Mouse (Mus musculus) hindbrain, embryonic 14.5 days (tissue): ENCODE measurements around the gene Top3b. TPM values are rescaled to one million over a fixed set of nuclear protein-coding genes. Genes with fewer than 3 reads are reported as not detected.

ENCODE experiments used
- ATAC-seq: fragments of 200-750 bp; cut with Nextera tagmentation; 2 replicates; pipeline ENCODE4 v1.8.0; 2017; ENCODE audit warnings: moderate number of reproducible peaks, mild to moderate bottlenecking, moderate TSS enrichment, moderate library complexity; ENCODE audit not compliant: low FRiP score
- DNase-seq: peaks from one replicate; pipeline ENCODE4 v3.0.0-alpha.2; 2015; ENCODE audit warnings: low spot score
- H3K27ac ChIP-seq: fragments of 300-500 bp; sonication (generic); 2 replicates; pipeline ENCODE4 v1.5.1; 2014; ENCODE audit warnings: mild to moderate bottlenecking, moderate library complexity
- H3K27me3 ChIP-seq: fragments of 300-500 bp; sonication (generic); 2 replicates; pipeline ENCODE4 v1.6.1; 2014; ENCODE audit warnings: mild to moderate bottlenecking, low read length, mixed read lengths; ENCODE audit not compliant: control insufficient read depth, insufficient read depth
- H3K36me3 ChIP-seq: fragments of 300-500 bp; sonication (generic); replicated peaks from 2 replicates; pipeline ENCODE4 v1.6.1; 2014; ENCODE audit not compliant: control insufficient read depth, insufficient read depth
- H3K4me1 ChIP-seq: fragments of 300-500 bp; sonication (generic); replicated peaks from 2 replicates; pipeline ENCODE4 v1.6.1; 2014; ENCODE audit warnings: antibody characterized with exemption, low read length, mixed read lengths; ENCODE audit not compliant: control insufficient read depth, insufficient read depth
- H3K4me2 ChIP-seq: fragments of 300-500 bp; sonication (generic); replicated peaks from 2 replicates; pipeline ENCODE4 v1.6.1; 2014; ENCODE audit warnings: mild to moderate bottlenecking, moderate library complexity
- H3K4me3 ChIP-seq: fragments of 300-500 bp; sonication (generic); replicated peaks from 2 replicates; pipeline ENCODE4 v1.5.1; 2014; ENCODE audit warnings: mild to moderate bottlenecking, low read length
- H3K9ac ChIP-seq: fragments of 300-500 bp; sonication (generic); 2 replicates; pipeline ENCODE4 v1.6.1; 2014
- H3K9me3 ChIP-seq: fragments of 300-500 bp; sonication (generic); 2 replicates; pipeline ENCODE4 v1.6.1; 2016; ENCODE audit warnings: low read length; ENCODE audit not compliant: control insufficient read depth
- WGBS: fragments of 180-500 bp; shearing (Covaris S2); extraction: QIAGEN DNeasy Blood & Tissue Kit; methylation state at CpG from one replicate; pipeline ENCODE4 v1.1.7; 2014; 5-methylcytosine and 5-hydroxymethylcytosine counted together
- polyA plus RNA-seq: library from polyadenylated mRNA; unstranded; fragments of >200 nt; fragmentation: Nextera tagmentation; extraction: Ambion mirVana; gene quantifications from 2 replicates; pipeline ENCODE4 v1.2.1, GENCODE M21; 2014

Gene Top3b
- 63.5 and 77.7 TPM in 2 replicates for polyA plus RNA-seq

DNA sequence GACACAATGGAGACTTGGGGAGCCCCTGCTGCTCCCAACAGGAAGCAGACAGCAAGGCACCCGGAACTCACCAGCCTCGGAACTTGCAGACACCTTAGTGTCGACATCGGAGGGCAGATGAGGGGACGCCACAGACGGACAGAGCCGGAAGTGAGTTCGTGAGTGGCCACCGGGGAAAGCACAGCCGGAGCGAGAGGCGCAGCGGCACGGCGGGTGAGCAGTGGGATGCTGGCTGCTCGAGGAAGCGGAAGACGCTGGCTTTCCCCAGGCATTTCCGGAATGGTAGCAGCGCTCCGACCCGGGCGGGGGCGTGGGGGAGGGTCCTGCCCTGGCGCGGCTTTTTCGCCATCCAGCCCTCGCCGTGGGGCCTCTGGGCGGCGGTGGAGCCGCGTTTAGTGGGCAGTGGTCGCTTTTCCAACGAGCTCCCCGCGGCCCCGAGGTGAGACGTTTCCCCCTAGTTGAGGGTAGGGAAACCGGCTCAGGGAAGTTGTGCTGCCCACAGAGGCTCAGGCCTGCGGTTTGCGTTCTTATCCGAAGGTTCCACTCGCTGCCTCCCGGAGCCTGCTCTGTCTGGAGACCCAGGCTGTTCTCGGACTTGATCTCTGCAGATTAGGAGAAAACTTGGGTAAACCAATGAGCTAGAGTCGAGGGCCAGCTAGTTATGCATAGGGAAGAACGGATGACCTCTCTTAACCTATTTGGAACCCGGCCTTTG lies at the start of gene Top3b, which contains the start of gene Vpreb1:
TSS of gene Top3b (plus strand) at position 120 of the 715 bp plus-strand sequence.
TSS of gene Vpreb1 (minus strand) at position 227 of the 715 bp plus-strand sequence.
- H3K4me1 ChIP-seq = peaks cover 8% of the 10 kb centered on the region
- peak within 1 kb of the TSS; percentile 82 for H3K9ac ChIP-seq
- H3K36me3 ChIP-seq = peaks cover 6% of the 10 kb centered on the region
- under 1% methylated on average over 49 of the region's 49 CpGs for WGBS
- peak within 1 kb of the TSS; percentile 50 for H3K4me2 ChIP-seq
- peak within 1 kb of the TSS; percentile 66 for H3K4me3 ChIP-seq
- DNase-seq (peak; percentile 94), ATAC-seq (peak; percentile 97)
- peak within 1 kb of the TSS; percentile 91 for H3K27ac ChIP-seq
- H3K27me3 ChIP-seq = no peaks in the 10 kb centered on the region
- H3K9me3 ChIP-seq = 0 out of 2 replicates have a peak, but pooled peaks cover 1% of the 10 kb centered on the region

DNA sequence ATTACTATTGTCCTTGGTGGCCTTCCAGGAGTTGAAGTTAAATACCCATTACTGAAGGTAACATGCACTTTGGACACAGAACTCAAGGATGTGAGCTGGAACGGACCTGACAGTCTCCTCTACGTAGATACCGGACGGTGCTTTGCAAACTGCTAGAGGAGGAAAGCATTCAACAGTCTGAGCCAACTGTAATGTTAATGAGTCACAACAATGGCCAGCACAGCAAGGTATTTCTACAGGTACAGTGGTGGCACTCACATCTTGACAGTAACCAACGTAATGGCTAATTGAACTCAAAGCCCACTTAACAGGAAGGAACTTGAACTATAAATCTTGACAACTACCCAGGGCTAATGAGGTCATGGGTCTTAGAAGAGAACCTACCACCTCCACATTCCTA lies 45.1 kb upstream of the Top3b start:
- no peaks in the 10 kb centered on the region for H3K27me3 ChIP-seq
- WGBS = 28% methylated on average over 5 of the region's 5 CpGs
- 0 out of 2 replicates have a peak, but pooled peaks cover 10% of the 10 kb centered on the region for H3K9me3 ChIP-seq
- no peak overlapping the region for H3K4me3 ChIP-seq
- ATAC-seq (no peak), DNase-seq (no peak)
- no peaks in the 10 kb centered on the region for H3K36me3 ChIP-seq
- H3K9ac ChIP-seq = no peak overlapping the region
- H3K4me1 ChIP-seq = peaks cover 3% of the 10 kb centered on the region; the same call in 1 of the 2 replicates
- no peak overlapping the region for H3K27ac ChIP-seq
- no peak overlapping the region for H3K4me2 ChIP-seq

DNA sequence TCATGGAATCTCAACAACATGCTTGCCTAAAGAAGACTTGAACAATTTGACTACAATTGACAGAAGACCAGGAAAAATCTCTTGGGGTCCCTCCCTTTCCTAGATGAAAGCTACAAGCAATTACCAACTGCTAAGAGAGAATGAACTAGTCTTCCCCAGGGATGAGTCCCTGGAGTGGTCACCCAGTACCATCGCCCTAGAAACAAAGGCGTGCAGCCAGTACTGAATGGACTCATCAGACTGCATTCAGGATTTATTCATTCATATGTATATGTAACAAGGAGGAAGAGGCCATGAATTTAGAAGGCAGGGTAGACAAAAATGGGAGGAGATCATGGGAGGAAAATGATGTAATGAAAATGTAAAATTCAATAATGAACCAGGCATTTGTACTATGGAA lies 44.3 kb upstream of the Top3b start:
- H3K4me2 ChIP-seq = no peak overlapping the region
- no peaks in the 10 kb centered on the region for H3K27me3 ChIP-seq
- 0 out of 2 replicates have a peak, but pooled peaks cover 8% of the 10 kb centered on the region for H3K9me3 ChIP-seq
- no peak overlapping the region for H3K27ac ChIP-seq
- peaks cover 3% of the 10 kb centered on the region; the same call in 1 of the 2 replicates for H3K4me1 ChIP-seq
- DNase-seq (no peak), ATAC-seq (no peak)
- no peak overlapping the region for H3K9ac ChIP-seq
- WGBS = 67% methylated on average over 2 of the region's 2 CpGs
- H3K4me3 ChIP-seq = no peak overlapping the region
- H3K36me3 ChIP-seq = no peaks in the 10 kb centered on the region

DNA sequence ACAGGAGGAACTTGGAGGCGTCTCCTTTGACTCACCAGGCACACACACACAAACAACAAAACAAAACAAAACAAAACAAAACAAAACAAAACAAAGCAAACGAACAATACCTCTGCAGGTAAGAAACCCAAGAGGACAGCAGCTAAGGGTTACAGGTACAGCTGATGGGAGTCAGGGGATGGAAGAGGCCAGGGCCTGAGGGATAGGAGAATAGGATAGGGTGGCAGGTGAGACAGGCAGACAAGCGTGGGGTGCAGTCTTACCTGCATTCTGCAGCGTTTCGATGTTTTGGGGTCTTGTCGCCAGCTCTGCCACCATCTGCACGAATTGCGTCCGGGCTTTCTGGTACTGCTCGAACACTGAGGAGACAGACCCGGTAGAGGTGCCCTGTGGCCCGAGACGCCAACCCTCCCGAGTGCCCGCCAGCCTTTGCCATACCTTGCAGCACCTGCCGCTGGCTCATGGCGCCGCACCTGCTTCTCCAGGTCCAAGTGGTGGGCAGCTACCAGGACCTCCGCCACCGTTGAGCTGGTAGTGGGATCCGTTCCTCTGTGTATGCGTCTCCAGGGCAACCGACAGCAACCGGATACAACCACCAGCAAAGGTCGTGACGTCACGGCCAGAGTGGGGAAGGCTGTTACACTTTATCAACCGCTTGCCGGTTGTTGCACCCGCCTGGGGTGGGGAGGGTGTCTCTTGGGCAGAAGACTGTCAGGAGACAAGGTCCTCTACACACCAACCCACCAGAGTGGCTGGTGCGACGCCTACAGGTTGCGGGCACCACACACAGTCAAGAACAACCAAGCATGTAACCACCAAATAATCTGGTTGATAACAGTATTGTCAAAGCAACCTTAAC lies 41.5 kb upstream of the Top3b start, which contains the start of gene Spag6l:
TSS of gene Spag6l (minus strand) at position 700 of the 859 bp plus-strand sequence.
- Histone ChIP-seq H3K4me1 (peaks cover 3% of the 10 kb centered on the region; the same call in 1 of the 2 replicates), H3K9me3 (no peaks in the 10 kb centered on the region), H3K9ac (peak within 1 kb of the TSS; percentile 68), H3K27me3 (no peaks in the 10 kb centered on the region), H3K4me3 (peak within 1 kb of the TSS; percentile 63), H3K4me2 (peak within 1 kb of the TSS; percentile 76), H3K27ac (no peak within 1 kb of the TSS), H3K36me3 (no peaks in the 10 kb centered on the region)
- peak; percentile 97 for ATAC-seq
- peak; percentile 70 for DNase-seq
- WGBS = 6% methylated on average over 33 of the region's 33 CpGs

DNA sequence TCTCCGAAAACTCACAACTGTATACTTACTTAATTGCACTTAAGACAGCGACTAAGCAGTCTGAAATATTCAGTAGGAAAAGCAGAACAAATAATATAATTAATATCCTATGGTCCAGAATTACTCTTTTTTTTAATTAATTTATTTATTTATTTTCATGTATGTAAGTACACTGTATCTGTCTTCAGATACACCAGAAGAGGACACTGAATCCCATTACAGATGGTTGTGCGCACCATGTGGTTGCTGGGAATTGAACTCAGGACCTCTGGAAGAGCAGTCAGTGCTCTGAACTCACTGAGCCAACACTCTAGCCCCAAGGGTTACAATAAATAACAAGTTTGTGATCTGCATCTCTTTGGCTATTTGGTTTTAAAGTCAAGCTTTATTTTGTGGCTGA lies 40.9 kb upstream of the Top3b start:
- Histone ChIP-seq H3K9me3 (no peaks in the 10 kb centered on the region), H3K27me3 (no peaks in the 10 kb centered on the region), H3K4me1 (peaks cover 3% of the 10 kb centered on the region; the same call in 1 of the 2 replicates), H3K36me3 (no peaks in the 10 kb centered on the region), H3K4me3 (peak overlapping the region; percentile 63), H3K4me2 (peak overlapping the region; percentile 76), H3K27ac (no peak overlapping the region), H3K9ac (peak overlapping the region; percentile 68)
- DNase-seq (no peak), ATAC-seq (no peak)
- WGBS = 83% methylated on average over 3 of the region's 3 CpGs

DNA sequence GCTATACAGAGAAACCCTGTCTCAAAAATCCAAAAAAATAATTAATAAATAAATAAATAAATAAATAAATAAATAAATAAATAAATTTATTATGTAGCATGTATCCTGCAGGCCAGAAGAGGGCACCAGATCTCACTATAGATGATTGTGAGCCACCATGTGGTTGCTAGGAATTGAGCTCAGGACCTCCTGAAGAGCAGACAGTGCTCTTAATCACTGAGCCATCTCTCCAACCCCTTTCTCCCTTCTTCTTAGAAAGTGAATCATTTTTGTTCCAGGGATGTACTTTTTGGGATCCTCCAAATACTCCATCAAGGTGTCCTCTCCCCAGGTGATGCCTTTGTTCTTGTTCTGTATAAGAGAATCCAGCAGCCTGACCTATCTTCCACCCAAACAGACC lies 21.3 kb upstream of the Top3b start:
- no peak overlapping the region for H3K4me3 ChIP-seq
- no peaks in the 10 kb centered on the region for H3K4me1 ChIP-seq
- H3K4me2 ChIP-seq = no peak overlapping the region
- H3K9ac ChIP-seq = no peak overlapping the region
- no peak for ATAC-seq
- H3K27me3 ChIP-seq = no peaks in the 10 kb centered on the region
- DNase-seq = no peak
- H3K36me3 ChIP-seq = no peaks in the 10 kb centered on the region
- H3K27ac ChIP-seq = no peak overlapping the region
- H3K9me3 ChIP-seq = no peaks in the 10 kb centered on the region

DNA sequence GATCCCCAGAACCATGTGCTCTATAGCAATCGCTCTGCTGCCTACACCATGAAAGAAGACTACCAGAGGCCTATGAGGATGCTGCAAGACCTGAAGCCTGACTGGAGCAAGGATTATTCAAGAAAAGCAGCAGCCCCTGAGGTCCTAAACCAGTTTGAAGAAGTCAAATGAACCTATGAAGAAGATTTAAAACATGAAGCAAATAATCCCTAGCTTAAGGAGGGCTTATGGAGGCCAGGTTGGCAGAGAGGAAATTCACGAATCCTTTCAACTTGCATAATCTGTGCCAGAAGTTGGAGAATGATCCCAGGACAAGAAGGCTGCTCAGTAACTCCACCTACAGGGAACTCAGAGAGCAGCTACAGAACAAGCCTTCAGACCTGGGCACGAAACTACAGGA lies 18.1 kb upstream of the Top3b start:
- Histone ChIP-seq H3K36me3 (no peaks in the 10 kb centered on the region), H3K27me3 (no peaks in the 10 kb centered on the region), H3K9me3 (no peaks in the 10 kb centered on the region), H3K27ac (no peak overlapping the region), H3K4me3 (no peak overlapping the region), H3K9ac (no peak overlapping the region), H3K4me2 (no peak overlapping the region), H3K4me1 (no peaks in the 10 kb centered on the region)
- WGBS = 87% methylated on average over 3 of the region's 3 CpGs
- DNase-seq (no peak), ATAC-seq (no peak)

DNA sequence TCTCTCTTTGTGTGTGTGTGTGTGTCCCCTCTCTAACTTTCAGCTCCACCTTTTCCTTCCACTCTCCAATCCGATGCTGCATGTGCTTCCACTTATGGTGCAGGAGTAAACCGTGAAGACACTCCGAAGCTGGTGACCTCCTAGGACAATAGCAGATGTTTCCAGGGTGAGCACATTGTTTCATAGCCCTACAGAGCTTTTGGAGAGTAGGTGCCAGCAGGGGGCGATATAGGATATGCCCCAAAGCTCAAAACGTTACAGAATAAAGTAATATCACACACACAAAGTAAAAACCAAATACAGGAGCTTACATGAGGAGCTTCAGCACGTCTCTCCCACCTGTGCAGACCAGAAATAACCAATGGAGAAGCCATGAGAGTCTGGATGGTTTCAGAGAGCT lies 15.7 kb upstream of the Top3b start:
- H3K27ac ChIP-seq = no peak overlapping the region
- no peaks in the 10 kb centered on the region for H3K9me3 ChIP-seq
- ATAC-seq = no peak
- H3K36me3 ChIP-seq = no peaks in the 10 kb centered on the region
- H3K27me3 ChIP-seq = no peaks in the 10 kb centered on the region
- no peak overlapping the region for H3K9ac ChIP-seq
- WGBS = 33% methylated on average over 6 of the region's 6 CpGs
- H3K4me2 ChIP-seq = no peak overlapping the region
- no peaks in the 10 kb centered on the region for H3K4me1 ChIP-seq
- no peak overlapping the region for H3K4me3 ChIP-seq
- DNase-seq = no peak

DNA sequence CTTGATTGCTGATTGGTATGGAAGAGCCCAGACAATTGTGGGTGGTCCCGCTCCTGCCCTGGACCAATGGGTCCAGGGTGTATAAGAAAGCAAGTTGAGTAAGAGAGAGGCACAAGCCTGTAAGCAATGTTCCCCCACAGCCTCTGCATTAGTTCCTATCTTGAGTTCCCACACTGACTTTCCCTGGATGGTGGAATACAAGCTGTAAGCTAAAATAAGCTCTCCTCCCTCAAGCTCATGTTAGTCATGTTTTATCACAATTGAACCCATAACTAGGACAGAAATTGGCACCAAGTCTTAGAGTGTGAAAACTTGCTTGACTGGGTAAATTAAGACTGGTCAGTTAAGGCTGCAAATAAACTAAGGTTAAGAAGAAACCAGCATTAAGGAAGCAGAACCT lies 15.0 kb upstream of the Top3b start:
- Histone ChIP-seq H3K4me3 (no peak overlapping the region), H3K36me3 (no peaks in the 10 kb centered on the region), H3K27ac (no peak overlapping the region), H3K9ac (no peak overlapping the region), H3K4me1 (no peaks in the 10 kb centered on the region), H3K27me3 (no peaks in the 10 kb centered on the region), H3K9me3 (no peaks in the 10 kb centered on the region), H3K4me2 (no peak overlapping the region)
- DNase-seq = no peak
- WGBS = 94% methylated on average over 1 of the region's 1 CpGs
- no peak for ATAC-seq
